Mouse (Mus musculus): ENCODE measurements around the gene Gm11937.

The Gm11937 gene

GRCm38 (mm10) chr11:99581051-99581450, 28.9 kb downstream of the Gm11937 start:
- DNase-seq (ENCODE audit: low spot score): no peak

- DNase-seq (ENCODE audit: low spot score): no peak
Measured at GRCm38 (mm10) chr11:99580636-99581035, 29.4 kb downstream of the Gm11937 start, which contains the start of gene Krtap1-5. Gene Krtap1-5, minus strand, starts transcription at chr11:99581016.

- DNase-seq (ENCODE audit: low spot score): peak; percentile 68
Measured at GRCm38 (mm10) chr11:99574106-99574505, 35.9 kb downstream of the Gm11937 start.

GRCm38 (mm10) chr11:99573164-99573563, 36.8 kb downstream of the Gm11937 start:
- DNase-seq (ENCODE audit: low spot score): no peak

- no peak for DNase-seq (ENCODE audit: low spot score)
Measured at GRCm38 (mm10) chr11:99566530-99566929, 43.5 kb downstream of the Gm11937 start, which contains the start of gene Krtap3-1. Gene Krtap3-1, minus strand, starts transcription at chr11:99566630.

GRCm38 (mm10) chr11:99562580-99562979, 47.4 kb downstream of the Gm11937 start:
- no peak for DNase-seq (ENCODE audit: low spot score)

All from urinary bladder, postnatal 25 days (tissue).